Mouse (Mus musculus) intestine, postnatal 0 days (tissue): ENCODE data around the gene Tom1. TPM values are rescaled to one million over a fixed set of nuclear protein-coding genes. Genes with fewer than 3 reads are reported as not detected.

Experiments used
- ATAC-seq: fragments of 200-750 bp; cut with Nextera tagmentation; 2 replicates; pipeline ENCODE4 v1.8.0; 2017; ENCODE audit warnings: mild to moderate bottlenecking, moderate TSS enrichment, moderate library complexity
- H3K27ac ChIP-seq: fragments of 300-500 bp; sonication (generic); 2 replicates; pipeline ENCODE4 v1.5.1; 2014; ENCODE audit warnings: mild to moderate bottlenecking, low read depth, low read length, moderate library complexity
- H3K27me3 ChIP-seq: fragments of 300-500 bp; sonication (generic); replicated peaks from 2 replicates; pipeline ENCODE4 v1.6.1; 2014; ENCODE audit warnings: low read length, mixed read lengths; ENCODE audit not compliant: control insufficient read depth, insufficient read depth
- H3K36me3 ChIP-seq: fragments of 300-500 bp; sonication (generic); 2 replicates; pipeline ENCODE4 v1.6.1; 2014; ENCODE audit warnings: mild to moderate bottlenecking, moderate library complexity; ENCODE audit not compliant: control insufficient read depth, insufficient read depth
- H3K4me1 ChIP-seq: fragments of 300-500 bp; sonication (generic); replicated peaks from 2 replicates; pipeline ENCODE4 v1.6.1; 2014; ENCODE audit warnings: antibody characterized with exemption, low read length, mixed read lengths; ENCODE audit not compliant: control insufficient read depth, insufficient read depth
- H3K4me2 ChIP-seq: fragments of 300-500 bp; sonication (generic); replicated peaks from 2 replicates; pipeline ENCODE4 v1.6.1; 2014; ENCODE audit warnings: low read depth, mild to moderate bottlenecking, moderate library complexity
- H3K4me3 ChIP-seq: fragments of 300-500 bp; sonication (generic); 2 replicates; pipeline ENCODE4 v1.5.1; 2014; ENCODE audit warnings: low read depth, low read length
- H3K9ac ChIP-seq: fragments of 300-500 bp; sonication (generic); 2 replicates; pipeline ENCODE4 v1.6.1; 2014; ENCODE audit warnings: mild to moderate bottlenecking, low read depth, low read length
- H3K9me3 ChIP-seq: fragments of 300-500 bp; sonication (generic); 2 replicates; pipeline ENCODE4 v1.6.1; 2016; ENCODE audit warnings: mixed run types; ENCODE audit not compliant: control insufficient read depth
- CTCF ChIP-seq: sonication (generic); IDR thresholded peaks from 2 replicates; pipeline ENCODE4 v1.5.1; 2016; ENCODE audit warnings: low read depth, mild to moderate bottlenecking, control low read depth, antibody characterized with exemption, moderate library complexity
- WGBS: fragments of 180-500 bp; shearing (Covaris S2); extraction: QIAGEN DNeasy Blood & Tissue Kit; methylation state at CpG from one replicate; pipeline ENCODE4 v1.1.7; 2014; 5-methylcytosine and 5-hydroxymethylcytosine counted together
- polyA plus RNA-seq: library from polyadenylated mRNA; unstranded; fragments of >200 nt; fragmentation: Nextera tagmentation; extraction: Ambion mirVana; gene quantifications from 2 replicates; pipeline ENCODE4 v1.2.1, GENCODE M21; 2015

Gene Tom1
- polyA plus RNA-seq, 1 experiment from 2014 or later, result 47.8 TPM

- H3K4me1 ChIP-seq, result no peaks in the 10 kb centered on the region
- no peak overlapping the region for H3K9ac ChIP-seq
- whole genome bisulfite sequencing, result 87% methylated on average over 1 of the region's 1 CpGs
- H3K27ac ChIP-seq, result no peak overlapping the region
- no peaks in the 10 kb centered on the region for H3K9me3 ChIP-seq
- peaks cover 24% of the 10 kb centered on the region for H3K36me3 ChIP-seq
- H3K4me3 ChIP-seq, result no peak overlapping the region
- no peak for TF ChIP-seq CTCF
- H3K4me2 ChIP-seq, result no peak overlapping the region
- no peak for ATAC-seq
- no peaks in the 10 kb centered on the region for H3K27me3 ChIP-seq
Measured at GRCm38 (mm10) chr8:75070297-75070696, 36.8 kb downstream of the Tom1 start.

- H3K9me3 ChIP-seq, result no peaks in the 10 kb centered on the region
- H3K36me3 ChIP-seq, result peaks cover 12% of the 10 kb centered on the region; the same call in 1 of the 2 replicates
- TF ChIP-seq CTCF, result peak; percentile 98
- no peak overlapping the region for H3K4me2 ChIP-seq
- WGBS, result 25% methylated on average over 4 of the region's 4 CpGs
- H3K9ac ChIP-seq, result no peak overlapping the region
- ATAC-seq, result peak; percentile 70
- H3K27me3 ChIP-seq, result no peaks in the 10 kb centered on the region
- no peak overlapping the region for H3K27ac ChIP-seq
- no peak overlapping the region for H3K4me3 ChIP-seq
- H3K4me1 ChIP-seq, result no peaks in the 10 kb centered on the region
Measured at GRCm38 (mm10) chr8:75071627-75072346, 38.3 kb downstream of the Tom1 start.

- Histone ChIP-seq H3K4me1 (no peaks in the 10 kb centered on the region), H3K9me3 (no peaks in the 10 kb centered on the region), H3K4me3 (no peak overlapping the region), H3K27ac (no peak overlapping the region), H3K9ac (no peak overlapping the region), H3K27me3 (no peaks in the 10 kb centered on the region), H3K4me2 (no peak overlapping the region), H3K36me3 (no peaks in the 10 kb centered on the region)
- no peak for TF ChIP-seq CTCF
- no peak for ATAC-seq
- 67% methylated on average over 1 of the region's 1 CpGs for WGBS
Measured at GRCm38 (mm10) chr8:75074876-75075275, 41.4 kb downstream of the Tom1 start.

GRCm38 (mm10) chr8:75078215-75078614 lies 44.7 kb downstream of the Tom1 start:
- H3K9me3 ChIP-seq, result no peaks in the 10 kb centered on the region
- 84% methylated on average over 1 of the region's 1 CpGs for WGBS
- no peak for ATAC-seq
- no peak overlapping the region for H3K27ac ChIP-seq
- H3K4me3 ChIP-seq, result no peak overlapping the region
- no peaks in the 10 kb centered on the region for H3K36me3 ChIP-seq
- H3K9ac ChIP-seq, result no peak overlapping the region
- no peak overlapping the region for H3K4me2 ChIP-seq
- H3K27me3 ChIP-seq, result no peaks in the 10 kb centered on the region
- TF ChIP-seq CTCF, result no peak
- H3K4me1 ChIP-seq, result no peaks in the 10 kb centered on the region

GRCm38 (mm10) chr8:75078851-75079250 lies 45.3 kb downstream of the Tom1 start:
- no peak for TF ChIP-seq CTCF
- Histone ChIP-seq H3K36me3 (no peaks in the 10 kb centered on the region), H3K9me3 (no peaks in the 10 kb centered on the region), H3K27me3 (no peaks in the 10 kb centered on the region), H3K4me3 (no peak overlapping the region), H3K4me2 (no peak overlapping the region), H3K27ac (no peak overlapping the region), H3K4me1 (no peaks in the 10 kb centered on the region), H3K9ac (no peak overlapping the region)
- no peak for ATAC-seq
- WGBS, result 92% methylated on average over 9 of the region's 9 CpGs

GRCm38 (mm10) chr8:75081364-75082040 lies 48.0 kb downstream of the Tom1 start:
- Histone ChIP-seq H3K9ac (no peak overlapping the region), H3K27me3 (no peaks in the 10 kb centered on the region), H3K27ac (no peak overlapping the region), H3K9me3 (no peaks in the 10 kb centered on the region), H3K4me3 (no peak overlapping the region), H3K4me2 (no peak overlapping the region), H3K4me1 (0 out of 2 replicates have a peak, but pooled peaks cover 1% of the 10 kb centered on the region), H3K36me3 (no peaks in the 10 kb centered on the region)
- no peak for ATAC-seq
- WGBS, result 68% methylated on average over 9 of the region's 9 CpGs
- TF ChIP-seq CTCF, result no peak
